Mouse (Mus musculus): ENCODE results near the gene Arhgap20.

The Arhgap20 gene

DNA sequence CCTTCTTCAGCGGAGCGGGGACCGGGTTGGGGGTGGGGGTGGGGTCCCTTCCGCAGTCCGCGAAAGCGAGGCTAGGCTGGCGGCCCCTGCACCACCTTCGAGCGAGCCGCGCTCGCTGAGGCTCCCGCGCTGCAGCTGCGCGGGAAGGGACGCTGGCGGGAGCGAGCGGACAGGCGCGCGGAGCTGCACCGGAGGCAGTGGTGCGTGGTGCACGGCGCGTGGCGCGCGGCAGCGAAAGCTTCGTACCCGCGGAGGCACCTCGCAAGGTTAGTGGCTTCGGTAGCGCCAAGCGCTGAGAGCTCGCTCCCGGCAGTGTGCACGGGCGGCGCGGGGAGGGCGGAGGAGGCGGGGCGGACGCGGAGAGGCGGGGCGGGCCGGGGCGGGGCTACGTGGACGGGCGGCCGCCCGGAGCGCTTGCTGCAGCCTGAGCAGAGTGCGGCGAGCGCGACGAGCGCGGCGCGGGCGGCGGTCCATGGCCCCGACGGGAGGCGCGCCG, at the start of gene Arhgap20:
TSS of gene Arhgap20 (plus strand) at position 417 of the 496 bp plus-strand sequence.
- peak; percentile 95 for DNase-seq (ENCODE audit: low spot score in 2 of 2)

DNA sequence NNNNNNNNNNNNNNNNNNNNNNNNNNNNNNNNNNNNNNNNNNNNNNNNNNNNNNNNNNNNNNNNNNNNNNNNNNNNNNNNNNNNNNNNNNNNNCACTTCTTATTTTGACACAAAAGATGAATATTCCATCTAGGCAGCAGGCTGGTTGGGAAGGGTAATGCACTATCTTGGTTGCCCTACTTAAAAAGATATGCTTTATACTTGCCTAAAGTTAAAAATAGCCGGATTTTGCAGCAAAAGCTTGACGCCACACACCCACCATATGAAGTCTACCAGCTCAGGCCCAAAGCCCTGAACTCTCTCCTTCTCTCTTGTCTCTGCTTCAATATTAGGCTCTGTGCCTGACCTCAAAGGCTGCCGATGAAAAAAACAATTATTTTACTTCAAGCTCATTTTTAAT, 46.3 kb upstream of the Arhgap20 start:
- peak in 1 of 2 experiments; percentile 43 for DNase-seq (ENCODE audit: low spot score in 2 of 2)

DNA sequence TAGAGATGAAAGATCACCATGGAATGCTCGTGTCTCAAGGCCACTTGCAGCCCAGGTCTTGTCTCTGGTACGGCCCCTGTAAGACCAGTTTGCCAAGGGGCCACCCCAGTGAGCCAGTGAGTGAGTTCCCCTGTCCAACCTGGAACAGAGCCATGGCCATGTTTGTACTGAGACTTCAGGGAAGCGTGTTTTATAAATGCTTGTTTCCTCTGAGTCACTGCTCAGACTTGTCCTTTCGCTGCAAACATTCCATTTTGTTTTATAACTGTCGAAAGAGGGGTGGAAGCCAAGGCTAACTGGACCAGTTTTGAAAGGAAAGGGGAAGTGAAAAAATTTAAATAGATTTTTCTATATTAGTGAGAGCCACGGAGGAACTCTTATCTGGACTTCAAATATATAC, 37.2 kb upstream of the Arhgap20 start:
- DNase-seq (ENCODE audit: low spot score in 2 of 2): no peak

DNA sequence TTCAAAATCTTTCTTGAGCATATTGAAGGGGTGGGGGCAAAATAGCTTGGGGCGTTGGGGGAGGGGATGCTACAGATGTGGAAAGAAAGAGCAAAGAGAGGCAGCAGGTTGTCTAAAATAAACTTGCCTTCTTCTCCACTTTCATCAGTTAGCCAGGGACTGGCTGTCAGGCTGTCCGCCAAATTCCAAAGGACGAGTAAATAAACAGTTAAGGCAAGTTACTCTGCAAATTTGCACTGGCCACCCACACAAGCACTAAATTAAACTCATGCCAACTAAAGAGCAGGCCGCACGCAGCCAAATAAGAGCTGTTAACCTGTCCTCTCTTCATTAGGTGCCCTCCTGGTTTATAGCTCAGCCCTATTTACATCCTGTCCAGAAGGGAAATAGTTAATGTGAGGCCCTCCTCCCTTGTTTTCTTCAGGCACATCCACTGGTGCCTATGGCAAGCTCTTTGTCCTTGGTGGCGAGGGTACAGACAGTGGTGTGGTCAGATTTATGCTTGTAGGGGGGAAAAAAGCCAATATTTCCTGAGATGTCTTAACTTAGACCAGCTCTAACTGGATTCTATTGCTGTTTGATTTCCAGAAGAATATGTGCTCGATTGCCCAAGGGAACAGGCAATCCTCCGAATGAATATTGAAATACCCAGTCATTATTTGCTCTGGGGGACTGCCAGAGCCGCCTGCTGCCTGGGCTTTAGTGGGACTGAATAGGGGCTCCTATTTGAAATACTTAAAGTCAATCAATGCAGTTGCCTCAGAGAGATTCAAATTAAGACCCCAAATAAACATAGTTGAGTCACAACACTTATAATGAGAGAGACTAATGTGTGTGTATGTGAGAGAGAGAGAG, 29.7 kb upstream of the Arhgap20 start:
- peak; percentile 26 to 28 for DNase-seq (ENCODE audit: low spot score in 2 of 2)

DNA sequence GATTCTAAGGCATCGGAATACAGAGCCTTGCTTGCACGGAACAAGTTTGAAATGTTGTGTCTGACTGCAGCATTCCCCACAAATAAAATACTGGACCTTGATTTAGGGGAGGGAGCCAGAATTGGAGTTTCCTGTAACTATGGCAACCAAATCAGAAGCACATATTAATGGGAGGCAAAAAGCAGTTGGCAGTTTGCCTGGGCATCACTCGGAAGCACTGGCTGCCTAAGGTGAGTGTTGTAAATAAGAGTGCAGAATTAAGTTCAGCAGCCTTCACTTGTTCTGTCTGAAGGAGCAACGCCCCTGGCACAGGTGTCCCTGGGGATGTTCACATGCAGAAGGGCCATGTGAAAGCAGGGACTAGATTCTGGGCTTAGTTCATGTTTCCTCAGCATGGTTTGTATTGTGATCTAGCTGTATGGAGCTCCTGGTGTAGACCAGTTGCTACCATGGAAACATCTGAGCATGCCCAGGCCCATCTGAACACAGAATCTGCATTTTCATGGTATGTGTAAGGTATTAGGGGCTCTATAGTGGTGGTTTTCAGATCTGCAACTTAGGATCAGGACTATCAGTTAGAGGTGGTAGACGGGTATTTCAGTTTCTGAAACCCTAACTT, 28.3 kb upstream of the Arhgap20 start:
- peak; percentile 59 for DNase-seq (ENCODE audit: low spot score in 2 of 2)

DNA sequence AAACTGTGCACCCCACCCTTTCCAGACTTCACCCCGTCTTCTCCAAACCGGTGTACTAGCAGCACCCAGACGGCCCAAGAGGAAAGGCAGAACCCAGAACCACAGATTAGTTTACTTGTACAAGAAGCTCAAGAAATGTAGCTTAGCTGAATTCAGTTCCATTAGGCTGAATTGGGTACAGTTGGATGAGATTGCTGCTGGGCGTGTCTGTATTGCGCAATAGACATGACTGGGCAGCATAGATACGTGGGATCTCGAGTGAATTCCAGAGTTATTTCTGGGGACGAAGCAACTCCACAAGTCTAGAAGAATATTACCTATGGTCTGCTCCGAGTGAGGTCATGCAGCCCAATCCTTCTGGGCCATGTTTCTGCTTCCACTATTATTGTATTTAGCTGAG, 26.8 kb upstream of the Arhgap20 start:
- no peak for DNase-seq (ENCODE audit: low spot score in 2 of 2)

DNA sequence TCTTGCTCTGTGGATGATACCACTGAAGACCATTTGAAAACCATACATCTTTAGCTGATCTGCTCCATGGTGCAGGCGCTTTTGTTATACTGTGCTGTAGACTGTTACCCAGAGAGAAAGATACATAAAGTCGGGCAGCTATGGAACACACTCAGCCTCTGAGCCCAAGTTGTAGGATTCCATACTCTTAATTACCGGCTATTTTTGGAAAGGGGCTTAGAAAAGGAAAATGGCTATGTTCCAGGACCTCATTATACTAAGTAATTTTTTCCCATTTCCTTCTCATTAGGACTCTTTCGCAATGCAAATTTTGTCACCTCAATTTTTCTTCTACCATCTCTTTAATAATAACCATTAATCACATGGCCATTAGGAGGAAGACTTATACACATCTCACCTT, 25.3 kb upstream of the Arhgap20 start:
- no peak for DNase-seq (ENCODE audit: low spot score in 2 of 2)

DNA sequence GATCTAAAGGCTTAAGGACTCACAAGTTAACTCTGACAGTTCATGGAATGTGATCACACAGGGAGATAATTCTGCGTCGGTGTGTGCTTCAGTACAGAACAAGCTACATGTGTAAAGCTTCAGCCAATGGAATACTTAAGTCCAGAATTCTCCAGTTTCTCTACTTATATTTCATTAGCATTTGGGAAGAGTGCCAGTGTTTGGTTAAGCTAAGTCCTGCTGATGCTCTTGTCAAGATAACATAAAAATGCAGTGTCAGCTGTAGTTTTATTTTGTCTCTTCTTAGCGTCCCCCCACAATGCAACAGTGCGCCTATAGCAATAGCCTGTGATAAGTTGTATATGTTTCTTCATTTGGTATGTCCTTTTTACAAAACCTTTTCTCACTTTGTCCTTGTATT, 15.0 kb upstream of the Arhgap20 start:
- DNase-seq (ENCODE audit: low spot score in 2 of 2): no peak

DNA sequence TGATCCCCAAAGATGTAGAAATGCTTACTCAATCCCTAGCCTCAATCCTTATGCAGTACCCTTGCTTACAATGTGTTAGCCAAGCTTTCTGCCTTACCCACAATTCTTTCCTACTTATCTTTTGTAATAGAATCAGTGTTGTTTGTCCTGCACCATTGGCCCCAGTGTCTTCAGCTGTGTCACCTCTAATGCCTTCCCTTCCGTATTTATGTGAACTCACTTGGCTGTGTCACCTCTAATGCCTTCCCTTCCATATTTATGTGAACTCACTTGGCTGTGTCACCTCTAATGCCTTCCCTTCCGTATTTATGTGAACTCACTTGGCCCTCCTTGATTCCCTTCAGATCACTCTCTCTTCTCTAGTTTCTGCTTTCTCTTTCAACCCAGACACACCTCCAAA, 4.1 kb upstream of the Arhgap20 start:
- DNase-seq (ENCODE audit: low spot score in 2 of 2): no peak

DNA sequence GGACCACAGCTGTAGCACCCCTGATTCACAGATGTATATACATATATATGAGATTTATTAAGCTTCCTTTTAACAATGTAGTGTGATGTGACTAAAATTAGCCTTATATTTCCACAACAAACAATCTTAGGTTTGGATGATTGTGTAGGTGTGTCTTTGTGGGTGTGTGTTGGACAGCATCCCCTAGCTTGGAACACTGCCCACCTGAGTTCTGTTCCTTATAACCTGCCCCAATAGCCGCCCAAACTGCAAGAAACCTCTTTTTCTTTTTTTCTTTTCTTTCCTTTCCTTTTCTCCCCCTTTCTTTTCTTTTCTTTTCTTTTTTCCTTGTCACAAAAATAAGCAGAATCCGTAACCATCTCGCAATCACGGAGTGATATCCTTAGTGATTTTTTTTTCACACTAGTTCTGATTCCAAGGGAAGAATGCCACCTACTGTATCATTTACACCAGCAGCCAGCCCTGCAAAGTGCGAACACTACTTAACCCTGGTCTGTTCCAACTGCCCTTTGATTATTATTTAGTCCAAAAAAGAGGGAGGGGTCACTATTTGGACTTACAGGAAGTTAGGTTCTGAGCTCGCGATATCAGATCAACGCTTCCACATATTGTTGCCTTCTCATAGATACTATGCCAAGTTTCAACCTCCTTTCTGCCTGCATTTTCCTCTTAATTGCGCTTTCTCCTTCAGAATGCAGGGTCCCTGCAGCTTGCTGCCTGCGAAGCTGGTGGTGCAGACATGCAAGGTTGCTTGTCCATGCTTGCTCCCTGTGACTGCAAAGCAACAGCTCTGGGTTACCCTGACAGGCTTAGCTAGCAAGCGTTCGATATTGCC, 879 bp upstream of the Arhgap20 start:
- peak; percentile 40 to 63 for DNase-seq (ENCODE audit: low spot score in 2 of 2)

DNA sequence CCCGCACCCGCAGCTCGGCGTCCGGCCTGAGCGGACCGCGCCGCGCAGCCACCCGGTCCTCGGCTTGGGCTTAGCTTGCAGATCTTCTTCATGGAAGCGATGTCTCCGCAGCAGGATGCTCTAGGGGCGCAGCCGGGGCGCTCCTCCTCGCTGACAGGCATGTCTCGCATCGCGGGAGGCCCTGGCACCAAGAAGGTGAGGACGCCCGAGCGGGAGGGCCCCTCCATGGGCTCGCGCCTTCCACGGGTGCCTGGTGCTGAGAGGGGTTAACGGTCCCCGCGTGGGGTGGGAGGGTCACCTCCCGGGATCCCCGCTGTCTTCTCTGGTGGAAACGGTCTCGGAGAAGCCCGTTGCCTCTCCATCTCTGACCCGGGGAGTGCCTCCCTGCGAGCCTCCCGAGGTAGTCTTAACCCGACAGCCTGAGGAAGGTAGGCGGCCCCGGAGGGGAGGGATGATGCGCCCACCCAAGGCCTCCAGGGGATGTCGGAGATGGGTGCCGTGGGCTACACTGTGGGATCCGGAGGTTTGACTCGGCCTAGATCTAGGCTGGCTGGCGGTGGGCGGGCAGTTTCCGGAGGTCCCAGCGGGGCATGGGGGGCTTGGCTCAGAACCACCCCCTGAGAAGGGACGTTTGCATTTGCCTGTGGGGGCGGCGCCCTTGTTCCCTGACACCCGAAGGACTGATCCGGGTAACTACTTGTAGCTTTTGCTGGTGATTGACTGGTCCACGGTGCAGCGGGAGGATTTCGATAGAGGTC, 459 bp downstream of the Arhgap20 start:
- DNase-seq (ENCODE audit: low spot score in 2 of 2): peak; percentile 60 to 61

DNA sequence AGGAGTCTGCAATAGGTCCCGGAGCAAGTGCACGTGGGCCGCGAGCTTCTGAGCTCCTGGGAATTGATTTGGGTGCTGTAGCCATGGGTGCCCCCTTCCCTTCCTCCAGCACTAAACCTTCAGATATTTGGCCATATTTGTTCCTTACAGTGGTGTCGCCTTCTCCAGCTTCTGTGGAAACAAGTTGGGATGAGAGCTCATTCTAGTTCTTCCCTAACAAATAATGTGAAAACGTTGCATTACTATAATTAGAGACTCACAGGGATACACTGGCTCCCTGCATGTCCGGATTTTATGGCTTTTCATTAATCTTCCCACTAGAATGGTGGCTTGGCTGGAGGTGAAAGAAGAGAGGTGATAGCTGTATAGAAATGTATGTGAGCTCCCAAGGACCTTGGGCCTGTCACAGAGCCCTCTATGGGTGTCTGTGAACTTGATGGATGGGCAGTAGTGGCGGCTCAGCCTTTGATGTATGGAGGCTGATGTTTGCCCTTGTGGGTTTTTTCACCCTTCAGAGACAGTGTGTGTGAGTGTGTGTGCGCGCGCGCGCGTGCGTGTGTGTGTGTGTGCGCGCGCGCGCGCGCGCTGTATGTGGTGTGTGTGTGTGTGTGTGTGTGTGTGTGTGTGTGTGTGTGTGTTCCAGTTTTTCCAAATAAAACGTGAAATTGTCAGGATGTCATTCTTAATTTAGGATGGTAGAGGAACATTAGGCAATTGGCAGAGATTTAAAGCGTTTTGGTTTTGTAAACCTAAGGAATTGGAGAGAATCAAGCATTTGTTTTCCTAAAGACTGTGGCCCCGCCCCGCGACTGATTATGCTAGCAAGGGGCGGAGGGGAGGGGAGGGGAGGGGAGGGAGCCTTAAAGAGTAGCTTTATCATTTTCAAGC, 1.3 kb downstream of the Arhgap20 start:
- DNase-seq (ENCODE audit: low spot score in 2 of 2): peak; percentile 66 to 72

DNA sequence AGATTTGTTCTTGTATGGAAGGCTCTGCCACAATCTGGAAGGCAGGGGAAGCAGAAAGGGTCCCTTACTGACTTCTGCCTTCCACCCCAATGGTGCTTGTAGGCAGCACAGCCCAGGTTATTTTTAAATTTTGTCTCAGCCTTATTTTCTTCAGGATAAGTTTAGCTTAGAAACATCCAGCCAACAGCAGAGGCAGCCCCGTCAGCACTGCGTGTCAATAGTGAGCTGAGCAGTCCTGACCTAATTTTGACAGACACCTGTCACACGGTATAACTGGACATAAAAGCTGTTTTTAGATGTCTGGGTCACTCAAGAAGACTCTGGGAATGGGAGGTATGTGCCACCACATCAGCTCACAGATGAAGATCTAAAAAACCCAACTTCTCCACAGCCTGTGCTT, 9.1 kb downstream of the Arhgap20 start:
- DNase-seq (ENCODE audit: low spot score in 2 of 2): no peak

DNA sequence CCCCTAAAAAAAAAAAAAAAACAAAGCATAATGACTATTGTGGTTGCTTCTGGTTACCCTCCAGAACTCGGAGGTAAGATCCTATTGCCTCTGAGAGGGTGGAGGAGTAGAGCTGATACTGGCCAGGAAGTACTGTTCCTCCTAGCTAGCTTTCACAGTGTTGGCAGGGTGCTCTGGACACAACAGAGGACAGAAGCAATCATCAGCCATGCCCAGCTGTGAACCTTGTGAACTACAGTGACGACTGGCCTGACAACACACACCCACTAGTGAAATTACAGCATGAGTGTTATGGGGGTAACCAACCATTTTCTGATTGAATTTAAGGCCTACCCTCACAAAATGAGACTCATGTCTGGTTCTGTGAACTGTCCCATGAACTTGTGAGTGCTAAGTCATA, 11.3 kb downstream of the Arhgap20 start:
- no peak for DNase-seq (ENCODE audit: low spot score in 2 of 2)

DNA sequence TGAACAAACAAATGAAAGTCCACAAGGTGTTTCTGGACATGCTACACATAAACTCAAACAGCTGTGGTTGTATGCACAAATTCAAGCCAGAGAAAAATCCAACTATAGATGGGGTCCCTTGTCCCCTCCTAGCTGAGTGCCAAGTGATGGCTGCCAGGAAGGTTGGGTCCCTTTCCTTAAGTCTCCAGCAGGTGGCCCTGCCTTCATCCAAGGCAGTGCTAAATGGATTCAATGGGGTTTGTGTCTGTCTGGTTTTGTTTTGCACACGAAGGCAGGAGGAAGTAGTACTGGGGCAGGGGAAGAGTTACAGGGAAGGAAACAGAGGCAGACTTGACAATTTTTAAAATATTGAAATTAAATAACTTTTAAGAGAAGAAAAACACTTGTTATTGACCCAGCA, 12.0 kb downstream of the Arhgap20 start:
- no peak for DNase-seq (ENCODE audit: low spot score in 2 of 2)

DNA sequence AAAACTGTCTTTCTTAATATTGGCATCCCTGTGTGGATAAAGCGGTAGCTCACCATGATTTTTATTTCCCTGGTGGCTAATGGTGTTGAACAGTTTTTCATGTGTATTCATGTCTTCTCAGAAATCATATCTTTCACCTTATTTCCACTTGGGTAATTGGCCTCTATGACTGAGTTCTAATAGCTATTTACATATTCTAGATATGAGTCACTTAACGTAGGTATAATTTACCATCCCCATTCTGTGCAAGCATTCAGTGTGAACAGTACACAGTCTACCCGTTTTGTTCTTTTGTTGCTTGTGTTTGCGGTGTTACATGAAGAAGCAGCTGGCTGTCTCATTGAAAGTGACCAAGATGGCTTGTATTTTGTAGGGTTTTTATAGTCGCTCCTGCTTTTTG, 14.1 kb downstream of the Arhgap20 start:
- no peak for DNase-seq (ENCODE audit: low spot score in 2 of 2)

DNA sequence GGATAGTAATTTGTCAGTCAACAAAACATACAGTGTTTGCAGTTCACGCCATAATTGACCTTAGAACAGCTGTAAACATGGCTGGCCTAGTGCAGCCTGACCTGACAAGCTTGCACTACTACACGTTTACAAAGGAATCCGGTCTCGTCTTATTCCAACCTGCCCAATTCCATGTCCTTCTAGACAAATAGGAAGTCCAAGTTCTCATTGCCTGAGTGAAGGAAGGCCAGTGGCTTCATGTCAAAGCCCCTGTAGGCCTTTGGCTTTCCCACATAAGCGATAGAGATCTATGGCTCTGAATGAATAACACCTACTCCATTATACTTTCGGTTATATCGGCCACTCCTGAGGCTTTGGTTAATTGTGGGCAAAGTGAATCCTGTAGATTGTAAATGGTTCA, 16.0 kb downstream of the Arhgap20 start:
- DNase-seq (ENCODE audit: low spot score in 2 of 2): no peak

DNA sequence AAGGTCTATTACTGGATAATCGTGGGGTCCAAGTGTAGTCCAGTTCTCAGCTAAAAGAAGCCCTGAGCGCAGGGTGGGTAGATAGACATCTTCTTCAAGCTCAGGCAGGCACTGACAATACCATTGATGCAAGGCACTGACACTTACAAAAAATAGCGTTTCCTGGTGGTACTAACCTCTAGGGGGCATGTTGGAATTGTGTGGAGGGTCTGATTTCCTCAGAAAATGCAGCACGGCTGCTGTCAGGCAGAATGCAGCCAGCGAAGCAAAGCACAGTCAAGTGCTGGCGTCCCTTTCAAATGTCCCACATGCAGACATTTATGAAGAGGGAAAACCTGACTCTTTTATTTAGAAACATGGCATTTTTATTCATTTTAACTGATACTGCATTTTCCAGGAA, 22.2 kb downstream of the Arhgap20 start:
- peak in 1 of 2 experiments; percentile 25 for DNase-seq (ENCODE audit: low spot score in 2 of 2)

DNA sequence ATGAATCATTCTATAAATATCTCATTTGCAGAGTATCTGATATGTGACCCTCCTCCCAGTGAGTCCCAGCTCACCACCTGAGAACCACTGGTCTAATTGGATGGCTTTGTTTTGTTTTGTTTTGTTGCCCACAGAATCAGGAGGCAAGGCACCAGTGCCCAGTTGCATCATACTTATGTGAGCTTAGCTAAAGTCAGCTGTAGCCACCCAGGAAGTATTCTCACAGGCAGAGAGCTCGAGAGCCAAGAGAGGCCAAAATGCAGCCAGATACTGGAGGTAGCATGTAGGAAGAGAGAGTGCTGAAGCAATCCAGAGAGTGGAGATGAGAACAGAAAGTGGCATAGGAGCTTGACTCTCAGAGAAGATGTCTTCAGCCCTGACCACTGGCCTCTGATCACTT, 23.3 kb downstream of the Arhgap20 start:
- no peak for DNase-seq (ENCODE audit: low spot score in 2 of 2)

DNA sequence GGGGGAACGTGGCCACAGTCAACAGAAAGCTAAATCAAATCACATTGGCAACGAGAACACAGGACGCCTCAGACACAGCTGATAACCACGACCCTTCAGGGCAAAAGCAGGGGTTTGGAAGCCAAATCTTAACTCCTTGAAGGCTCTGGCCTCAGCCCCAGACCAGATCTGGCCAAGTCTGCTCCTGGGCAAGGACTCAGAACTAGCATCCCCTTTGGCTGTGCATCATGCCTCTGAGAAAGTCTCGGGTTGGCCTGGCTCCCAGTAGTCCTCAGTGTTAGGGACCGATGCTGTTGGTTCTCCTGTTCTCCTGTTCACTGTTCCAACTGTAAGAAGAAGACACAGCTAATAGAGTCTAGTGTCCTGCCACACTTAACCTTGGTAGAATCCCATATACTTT, 30.1 kb downstream of the Arhgap20 start:
- peak; percentile 50 to 56 for DNase-seq (ENCODE audit: low spot score in 2 of 2)

DNA sequence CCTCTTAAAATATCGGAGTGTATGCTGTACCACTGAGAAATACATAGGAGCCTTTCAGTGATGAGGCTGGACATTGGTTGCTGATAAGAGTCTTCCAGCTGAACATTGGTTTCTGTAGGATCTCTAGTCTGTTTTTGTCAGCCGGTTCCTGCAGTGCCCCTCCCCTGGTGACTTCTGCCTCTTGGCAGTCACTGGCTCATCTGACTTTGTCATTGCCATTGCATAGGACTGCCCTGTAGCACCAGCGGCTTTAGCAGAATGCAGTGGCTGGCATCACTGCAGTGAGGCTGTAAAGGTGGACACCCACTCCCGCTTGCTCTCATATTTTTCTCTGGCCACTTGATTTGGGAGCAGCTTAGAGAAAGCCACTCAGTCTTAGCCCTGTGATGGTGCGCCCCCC, 33.1 kb downstream of the Arhgap20 start:
- no peak for DNase-seq (ENCODE audit: low spot score in 2 of 2)
